Mouse (Mus musculus) liver, embryonic 16.5 days (tissue): ENCODE results near the gene Zgrf1. TPM values are rescaled to one million over a fixed set of nuclear protein-coding genes. Genes with fewer than 3 reads are reported as not detected.

Experiments
- ATAC-seq: fragments of 200-750 bp; cut with Nextera tagmentation; 2 replicates; pipeline ENCODE4 v1.8.0; 2017; ENCODE audit warnings: low read depth, mild to moderate bottlenecking, moderate number of reproducible peaks, moderate library complexity
- H3K27ac ChIP-seq: fragments of 300-500 bp; sonication (generic); 2 replicates; pipeline ENCODE4 v1.5.1; 2014; ENCODE audit warnings: mild to moderate bottlenecking, low read length
- H3K27me3 ChIP-seq: fragments of 300-500 bp; sonication (generic); 2 replicates; pipeline ENCODE4 v1.6.1; 2014; ENCODE audit warnings: low read depth, low read length, mixed read lengths; ENCODE audit not compliant: control insufficient read depth, insufficient read depth
- H3K36me3 ChIP-seq: fragments of 300-500 bp; sonication (generic); 2 replicates; pipeline ENCODE4 v1.6.1; 2014; ENCODE audit warnings: mild to moderate bottlenecking; ENCODE audit not compliant: control insufficient read depth, insufficient read depth
- H3K4me1 ChIP-seq: fragments of 300-500 bp; sonication (generic); 2 replicates; pipeline ENCODE4 v1.6.1; 2014; ENCODE audit warnings: low read depth, low read length, mixed read lengths; ENCODE audit not compliant: control insufficient read depth
- H3K4me2 ChIP-seq: fragments of 300-500 bp; sonication (generic); 2 replicates; pipeline ENCODE4 v1.6.1; 2014; ENCODE audit warnings: low read depth, low read length, mixed read lengths
- H3K4me3 ChIP-seq: fragments of 300-500 bp; sonication (generic); 2 replicates; pipeline ENCODE4 v1.5.1; 2014; ENCODE audit warnings: low read depth, mild to moderate bottlenecking, low read length
- H3K9ac ChIP-seq: fragments of 300-500 bp; sonication (generic); 2 replicates; pipeline ENCODE4 v1.6.1; 2014; ENCODE audit warnings: low read depth, low read length
- H3K9me3 ChIP-seq: fragments of 300-500 bp; sonication (generic); replicated peaks from 2 replicates; pipeline ENCODE4 v1.6.1; 2016; ENCODE audit warnings: low read length; ENCODE audit not compliant: control insufficient read depth
- WGBS: fragments of 180-500 bp; shearing (Covaris S2); extraction: QIAGEN DNeasy Blood & Tissue Kit; methylation state at CpG from one replicate; pipeline ENCODE4 v1.1.7; 2014; ENCODE audit not compliant: insufficient replicate concordance; 5-methylcytosine and 5-hydroxymethylcytosine counted together
- polyA plus RNA-seq: library from polyadenylated mRNA; unstranded; fragments of >200 nt; fragmentation: Nextera tagmentation; extraction: Ambion mirVana; gene quantifications from 2 replicates; pipeline ENCODE4 v1.2.1, GENCODE M21; 2015

Zgrf1 gene
- polyA plus RNA-seq, 1 experiment from 2014 or later: 4.4 TPM

- H3K27ac ChIP-seq: no peak overlapping the region
- under 1% methylated on average over 10 of the region's 10 CpGs for WGBS
Observed at GRCm38 (mm10) chr3:127631582-127631981, 78.3 kb downstream of the Zgrf1 start.

GRCm38 (mm10) chr3:127632531-127632930, 79.2 kb downstream of the Zgrf1 start:
- Histone ChIP-seq H3K9ac (no peak overlapping the region), H3K4me2 (peak overlapping the region; percentile 53), H3K27me3 (peaks cover 88% of the 10 kb centered on the region), H3K4me1 (peaks cover 22% of the 10 kb centered on the region), H3K9me3 (no peaks in the 10 kb centered on the region), H3K36me3 (no peaks in the 10 kb centered on the region), H3K4me3 (peak overlapping the region; percentile 38), H3K27ac (no peak overlapping the region)
- ATAC-seq: no peak
- 1% methylated on average over 31 of the region's 32 CpGs for WGBS

More at GRCm38 (mm10) chr3:127631582-127631981, 78.3 kb downstream of the Zgrf1 start:
- Histone ChIP-seq H3K27me3 (peaks cover 92% of the 10 kb centered on the region), H3K9me3 (no peaks in the 10 kb centered on the region), H3K4me2 (no peak overlapping the region), H3K4me3 (no peak overlapping the region), H3K9ac (no peak overlapping the region), H3K36me3 (no peaks in the 10 kb centered on the region), H3K4me1 (peaks cover 22% of the 10 kb centered on the region)
- ATAC-seq: no peak

GRCm38 (mm10) chr3:127633080-127634032, 80.1 kb downstream of the Zgrf1 start, which contains the start of gene Neurog2:
Gene Neurog2 (plus strand): TSS chr3:127633135.
- H3K4me3 ChIP-seq: peak within 1 kb of the TSS; percentile 38
- peaks cover 22% of the 10 kb centered on the region for H3K4me1 ChIP-seq
- no peaks in the 10 kb centered on the region for H3K36me3 ChIP-seq
- no peaks in the 10 kb centered on the region for H3K9me3 ChIP-seq
- no peak within 1 kb of the TSS for H3K27ac ChIP-seq
- ATAC-seq: no peak
- peak within 1 kb of the TSS; percentile 53 for H3K4me2 ChIP-seq
- H3K27me3 ChIP-seq: peaks cover 88% of the 10 kb centered on the region
- no peak within 1 kb of the TSS for H3K9ac ChIP-seq
- under 1% methylated on average over 89 of the region's 92 CpGs for WGBS

- ATAC-seq: peak; percentile 67
- Histone ChIP-seq H3K9me3 (no peaks in the 10 kb centered on the region), H3K36me3 (no peaks in the 10 kb centered on the region), H3K9ac (no peak overlapping the region), H3K27ac (no peak overlapping the region), H3K4me2 (peak overlapping the region; percentile 53), H3K4me1 (peaks cover 22% of the 10 kb centered on the region), H3K27me3 (peaks cover 85% of the 10 kb centered on the region), H3K4me3 (peak overlapping the region; percentile 38)
- under 1% methylated on average over 58 of the region's 58 CpGs for WGBS
Observed at GRCm38 (mm10) chr3:127634101-127634983, 81.1 kb downstream of the Zgrf1 start.

GRCm38 (mm10) chr3:127634984-127635349, 81.7 kb downstream of the Zgrf1 start:
- no peaks in the 10 kb centered on the region for H3K36me3 ChIP-seq
- H3K27me3 ChIP-seq: peaks cover 86% of the 10 kb centered on the region
- no peaks in the 10 kb centered on the region for H3K9me3 ChIP-seq
- 2% methylated on average over 3 of the region's 3 CpGs for WGBS
- H3K4me1 ChIP-seq: peaks cover 22% of the 10 kb centered on the region
- no peak for ATAC-seq
- no peak overlapping the region for H3K27ac ChIP-seq
- H3K9ac ChIP-seq: no peak overlapping the region
- no peak overlapping the region for H3K4me2 ChIP-seq
- H3K4me3 ChIP-seq: no peak overlapping the region

- Histone ChIP-seq H3K4me2 (no peak overlapping the region), H3K27ac (no peak overlapping the region), H3K36me3 (no peaks in the 10 kb centered on the region), H3K9me3 (no peaks in the 10 kb centered on the region), H3K4me3 (no peak overlapping the region), H3K27me3 (peaks cover 72% of the 10 kb centered on the region), H3K9ac (no peak overlapping the region), H3K4me1 (no peaks in the 10 kb centered on the region)
- 2% methylated on average over 36 of the region's 36 CpGs for WGBS
- ATAC-seq: no peak
Observed at GRCm38 (mm10) chr3:127639875-127640761, 86.8 kb downstream of the Zgrf1 start.

- Histone ChIP-seq H3K36me3 (no peaks in the 10 kb centered on the region), H3K27ac (no peak overlapping the region), H3K4me1 (no peaks in the 10 kb centered on the region), H3K27me3 (peaks cover 66% of the 10 kb centered on the region), H3K9me3 (no peaks in the 10 kb centered on the region), H3K4me2 (no peak overlapping the region), H3K9ac (no peak overlapping the region), H3K4me3 (no peak overlapping the region)
- ATAC-seq: no peak
- WGBS: 7% methylated on average over 37 of the region's 37 CpGs
Observed at GRCm38 (mm10) chr3:127640762-127641700, 87.7 kb downstream of the Zgrf1 start.
